Mouse (Mus musculus): ENCODE results near the gene Cacng1. TPM values are rescaled to one million over a fixed set of nuclear protein-coding genes. Genes with fewer than 3 reads are reported as not detected.

Gene Cacng1
- polyA plus RNA-seq (2012; rRNA removed), result 0.33 and 0.39 TPM in 2 replicates

DNA sequence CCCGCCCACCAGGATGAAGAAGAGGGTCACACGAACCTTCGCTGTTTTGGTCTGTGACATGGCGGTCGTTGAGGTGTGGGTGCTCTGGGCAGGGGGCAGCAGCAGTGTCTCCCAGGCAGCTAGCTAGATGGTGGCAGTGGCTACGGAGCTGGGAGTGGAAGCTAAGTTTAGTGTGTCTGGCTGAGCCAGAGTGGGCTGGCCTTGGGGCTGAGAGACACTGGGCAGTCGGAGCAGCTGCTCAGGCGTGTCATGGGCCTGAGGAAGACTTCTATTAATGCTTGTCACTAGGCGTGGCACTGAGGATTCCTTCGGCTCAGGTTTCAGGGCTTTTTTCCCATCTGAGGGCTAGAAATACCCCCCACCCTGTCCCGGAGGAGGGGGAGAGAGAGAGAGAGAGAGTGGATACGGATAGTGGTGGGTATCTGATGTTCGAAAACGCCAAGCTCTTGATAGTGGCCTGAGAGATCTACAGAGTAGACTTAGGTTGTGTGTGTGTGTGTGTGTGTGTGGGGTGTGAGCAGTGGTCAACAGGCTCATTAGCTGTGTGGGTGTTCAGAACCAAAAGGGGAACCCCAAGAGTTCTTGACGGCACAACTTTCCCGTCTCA is at the start of gene Cacng1:
Gene Cacng1, minus strand, starts transcription at position 191 of the 607 bp plus-strand sequence.
- Histone ChIP-seq H3K36me3 (ENCODE audit: control insufficient read depth, insufficient read depth, low read length) (no peaks in the 10 kb centered on the region), H3K4me3 (ENCODE audit: extremely low read depth, insufficient read depth, insufficient read length) (no peak within 1 kb of the TSS), H3K27ac (ENCODE audit: insufficient read depth, low read length) (no peak within 1 kb of the TSS), H3K27me3 (ENCODE audit: control insufficient read depth, insufficient read depth, low read length) (no peaks in the 10 kb centered on the region; the same call in 1 of the 2 replicates), H3K4me1 (ENCODE audit: control insufficient read depth, insufficient read depth, insufficient read length) (peaks cover 3% of the 10 kb centered on the region; the same call in 1 of the 2 replicates)
- TF ChIP-seq CTCF (IDR thresholded peaks at IDR 0.05; ENCODE audit: extremely low read depth, insufficient read depth, insufficient read length, insufficient replicate concordance) (no peak), POLR2A (IDR thresholded peaks at IDR 0.05; ENCODE audit: low read depth, low read length) (no peak)
- no peak for DNase-seq (ENCODE audit: low read depth in 1 of 2, low spot score in 2 of 2)
- WGBS, result 87% methylated on average over 16 of the region's 16 CpGs

DNA sequence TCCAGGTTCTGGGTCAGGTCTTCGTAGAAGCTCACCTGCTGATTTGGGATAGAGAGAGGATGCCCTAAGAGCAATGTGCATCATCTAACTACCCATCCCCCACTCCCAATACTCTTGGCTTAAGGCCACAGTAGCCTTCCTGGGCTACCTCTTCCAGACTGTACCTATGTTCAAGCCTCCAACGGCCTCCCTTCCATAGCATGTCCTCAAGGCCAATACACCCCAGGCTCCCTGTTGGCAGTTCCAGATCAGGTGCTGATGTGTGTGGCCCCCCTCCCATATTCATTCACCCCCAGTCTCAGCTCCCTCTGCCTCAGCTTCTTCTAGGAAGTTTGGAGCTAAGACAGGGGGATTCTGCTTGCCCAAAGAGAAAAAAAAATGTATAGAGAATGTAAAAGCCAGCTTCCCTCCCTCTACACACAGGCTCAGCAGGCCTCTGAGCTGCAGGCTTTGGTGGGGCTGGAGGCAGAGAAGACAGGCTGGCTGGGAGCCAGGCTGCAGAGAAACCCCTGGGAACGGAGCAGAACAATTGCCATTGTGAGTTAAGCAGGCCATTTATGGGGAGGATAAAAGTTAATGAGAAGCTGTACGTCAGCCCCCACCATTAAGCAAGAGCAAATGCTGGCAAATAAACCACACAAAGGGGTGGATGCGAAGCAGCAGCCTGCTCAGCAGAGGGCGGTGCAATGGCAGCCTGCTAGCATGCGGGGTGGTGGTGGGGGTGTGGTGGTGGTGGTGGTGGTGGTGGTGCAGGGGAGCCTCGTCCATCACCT is 46.6 kb upstream of the Cacng1 start:
- Histone ChIP-seq H3K4me3 (ENCODE audit: extremely low read depth, insufficient read depth, insufficient read length) (no peak overlapping the region), H3K27me3 (ENCODE audit: control insufficient read depth, insufficient read depth, low read length) (no peaks in the 10 kb centered on the region), H3K4me1 (ENCODE audit: control insufficient read depth, insufficient read depth, insufficient read length) (no peaks in the 10 kb centered on the region), H3K36me3 (ENCODE audit: control insufficient read depth, insufficient read depth, low read length) (no peaks in the 10 kb centered on the region), H3K27ac (ENCODE audit: insufficient read depth, low read length) (no peak overlapping the region)
- no peak for DNase-seq (ENCODE audit: low read depth in 1 of 2, low spot score in 2 of 2)
- WGBS, result 62% methylated on average over 8 of the region's 8 CpGs
- TF ChIP-seq CTCF (IDR thresholded peaks at IDR 0.05; ENCODE audit: extremely low read depth, insufficient read depth, insufficient read length, insufficient replicate concordance) (no peak), POLR2A (IDR thresholded peaks at IDR 0.05; ENCODE audit: low read depth, low read length) (no peak)

- no peak for DNase-seq (ENCODE audit: low read depth in 1 of 2, low spot score in 2 of 2)
- Histone ChIP-seq H3K36me3 (ENCODE audit: control insufficient read depth, insufficient read depth, low read length) (no peaks in the 10 kb centered on the region), H3K4me3 (ENCODE audit: extremely low read depth, insufficient read depth, insufficient read length) (no peak overlapping the region), H3K4me1 (ENCODE audit: control insufficient read depth, insufficient read depth, insufficient read length) (no peaks in the 10 kb centered on the region), H3K27ac (ENCODE audit: insufficient read depth, low read length) (no peak overlapping the region), H3K27me3 (ENCODE audit: control insufficient read depth, insufficient read depth, low read length) (no peaks in the 10 kb centered on the region)
- TF ChIP-seq CTCF (IDR thresholded peaks at IDR 0.05; ENCODE audit: extremely low read depth, insufficient read depth, insufficient read length, insufficient replicate concordance) (no peak), POLR2A (IDR thresholded peaks at IDR 0.05; ENCODE audit: low read depth, low read length) (no peak)
- whole genome bisulfite sequencing, result 77% methylated on average over 10 of the region's 10 CpGs
Measured at GRCm38 (mm10) chr11:107761790-107762500, 45.6 kb upstream of the Cacng1 start.

- DNase-seq (ENCODE audit: low read depth in 1 of 2, low spot score in 2 of 2), result no peak
- TF ChIP-seq CTCF (IDR thresholded peaks at IDR 0.05; ENCODE audit: extremely low read depth, insufficient read depth, insufficient read length, insufficient replicate concordance) (no peak), POLR2A (IDR thresholded peaks at IDR 0.05; ENCODE audit: low read depth, low read length) (no peak)
- H3K4me1 ChIP-seq (ENCODE audit: control insufficient read depth, insufficient read depth, insufficient read length), result no peaks in the 10 kb centered on the region
- WGBS, result 77% methylated on average over 10 of the region's 10 CpGs
- no peak overlapping the region for H3K4me3 ChIP-seq (ENCODE audit: extremely low read depth, insufficient read depth, insufficient read length)
- H3K36me3 ChIP-seq (ENCODE audit: control insufficient read depth, insufficient read depth, low read length), result no peaks in the 10 kb centered on the region
- H3K27ac ChIP-seq (ENCODE audit: insufficient read depth, low read length), result no peak overlapping the region
- H3K27me3 ChIP-seq (ENCODE audit: control insufficient read depth, insufficient read depth, low read length), result no peaks in the 10 kb centered on the region
Measured at GRCm38 (mm10) chr11:107760001-107760400, 43.7 kb upstream of the Cacng1 start.

GRCm38 (mm10) chr11:107759516-107759915 is 43.2 kb upstream of the Cacng1 start:
- no peaks in the 10 kb centered on the region for H3K36me3 ChIP-seq (ENCODE audit: control insufficient read depth, insufficient read depth, low read length)
- no peak for DNase-seq (ENCODE audit: low read depth in 1 of 2, low spot score in 2 of 2)
- H3K4me3 ChIP-seq (ENCODE audit: extremely low read depth, insufficient read depth, insufficient read length), result no peak overlapping the region
- no peak for TF ChIP-seq POLR2A (IDR thresholded peaks at IDR 0.05; ENCODE audit: low read depth, low read length)
- no peak for TF ChIP-seq CTCF (IDR thresholded peaks at IDR 0.05; ENCODE audit: extremely low read depth, insufficient read depth, insufficient read length, insufficient replicate concordance)
- H3K4me1 ChIP-seq (ENCODE audit: control insufficient read depth, insufficient read depth, insufficient read length), result no peaks in the 10 kb centered on the region
- H3K27ac ChIP-seq (ENCODE audit: insufficient read depth, low read length), result no peak overlapping the region
- 83% methylated on average over 9 of the region's 9 CpGs for WGBS
- no peaks in the 10 kb centered on the region for H3K27me3 ChIP-seq (ENCODE audit: control insufficient read depth, insufficient read depth, low read length)

GRCm38 (mm10) chr11:107749114-107749513 is 32.8 kb upstream of the Cacng1 start:
- H3K4me1 ChIP-seq (ENCODE audit: control insufficient read depth, insufficient read depth, insufficient read length), result no peaks in the 10 kb centered on the region
- 86% methylated on average over 5 of the region's 5 CpGs for WGBS
- no peak overlapping the region for H3K4me3 ChIP-seq (ENCODE audit: extremely low read depth, insufficient read depth, insufficient read length)
- H3K27ac ChIP-seq (ENCODE audit: insufficient read depth, low read length), result no peak overlapping the region
- no peak for DNase-seq (ENCODE audit: low read depth in 1 of 2, low spot score in 2 of 2)
- no peaks in the 10 kb centered on the region for H3K27me3 ChIP-seq (ENCODE audit: control insufficient read depth, insufficient read depth, low read length)
- H3K36me3 ChIP-seq (ENCODE audit: control insufficient read depth, insufficient read depth, low read length), result no peaks in the 10 kb centered on the region
- no peak for TF ChIP-seq CTCF (IDR thresholded peaks at IDR 0.05; ENCODE audit: extremely low read depth, insufficient read depth, insufficient read length, insufficient replicate concordance)
- TF ChIP-seq POLR2A (IDR thresholded peaks at IDR 0.05; ENCODE audit: low read depth, low read length), result no peak
